Mouse (Mus musculus) forebrain, embryonic 16.5 days (tissue): Measurements from ENCODE around the gene Rcn1. TPM values are rescaled to one million over a fixed set of nuclear protein-coding genes. Genes with fewer than 3 reads are reported as not detected.

Source experiments
- ATAC-seq: fragments of 200-750 bp; cut with Nextera tagmentation; 2 replicates; pipeline ENCODE4 v1.8.0; 2017; ENCODE audit warnings: mild to moderate bottlenecking, moderate library complexity
- H3K27ac ChIP-seq: fragments of 300-500 bp; sonication (generic); 2 replicates; pipeline ENCODE4 v1.5.1; 2014; ENCODE audit warnings: low read length, control low read depth
- H3K27me3 ChIP-seq: fragments of 300-500 bp; sonication (generic); replicated peaks from 2 replicates; pipeline ENCODE4 v1.6.1; 2014; ENCODE audit warnings: low read length; ENCODE audit not compliant: control insufficient read depth, insufficient read depth
- H3K36me3 ChIP-seq: fragments of 300-500 bp; sonication (generic); 2 replicates; pipeline ENCODE4 v1.6.1; 2014; ENCODE audit not compliant: control insufficient read depth, insufficient read depth
- H3K4me1 ChIP-seq: fragments of 300-500 bp; sonication (generic); replicated peaks from 2 replicates; pipeline ENCODE4 v1.6.1; 2014; ENCODE audit warnings: low read length; ENCODE audit not compliant: control insufficient read depth, insufficient read depth
- H3K4me2 ChIP-seq: fragments of 300-500 bp; sonication (generic); 2 replicates; pipeline ENCODE4 v1.6.1; 2014; ENCODE audit warnings: mild to moderate bottlenecking, low read length, control low read depth
- H3K4me3 ChIP-seq: fragments of 300-500 bp; sonication (generic); replicated peaks from 2 replicates; pipeline ENCODE4 v1.5.1; 2014; ENCODE audit warnings: mild to moderate bottlenecking, low read length, control low read depth
- H3K9ac ChIP-seq: fragments of 300-500 bp; sonication (generic); replicated peaks from 2 replicates; pipeline ENCODE4 v1.6.1; 2014; ENCODE audit warnings: low read depth, low read length, control low read depth
- H3K9me3 ChIP-seq: fragments of 300-500 bp; sonication (generic); 2 replicates; pipeline ENCODE4 v1.6.1; 2016; ENCODE audit warnings: low read length; ENCODE audit not compliant: control insufficient read depth
- WGBS: fragments of 180-500 bp; shearing (Covaris S2); extraction: QIAGEN DNeasy Blood & Tissue Kit; methylation state at CpG from one replicate; pipeline ENCODE4 v1.1.7; 2014; 5-methylcytosine and 5-hydroxymethylcytosine counted together
- polyA plus RNA-seq: library from polyadenylated mRNA; unstranded; fragments of >200 nt; fragmentation: Nextera tagmentation; extraction: Ambion mirVana; gene quantifications from 2 replicates; pipeline ENCODE4 v1.2.1, GENCODE M21; 2015

Gene Rcn1
- polyA plus RNA-seq, 1 experiment from 2014 or later, result 46.7 TPM

DNA sequence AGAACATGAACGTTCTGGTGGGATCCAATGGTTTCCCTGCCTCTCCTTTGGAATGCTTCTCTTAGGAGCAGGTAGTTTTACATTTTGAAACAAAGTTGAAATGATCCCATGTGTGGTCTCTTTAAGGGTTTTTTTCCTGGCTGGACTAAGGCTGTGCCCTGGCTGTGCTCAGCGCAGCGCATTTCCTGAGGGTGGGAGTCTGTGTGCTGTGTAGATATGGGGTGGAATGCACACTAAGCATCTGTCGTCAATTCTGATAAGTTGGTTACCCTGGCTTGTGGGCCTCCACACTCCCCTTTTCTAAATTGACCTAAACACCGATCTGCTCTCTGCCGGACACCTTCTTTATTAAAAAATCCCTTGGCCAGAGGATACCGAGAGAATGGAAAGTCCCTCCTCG lies 28.3 kb upstream of the Rcn1 start:
- WGBS, result 84% methylated on average over 8 of the region's 8 CpGs
- Histone ChIP-seq H3K36me3 (no peaks in the 10 kb centered on the region), H3K27ac (no peak overlapping the region), H3K4me2 (no peak overlapping the region), H3K9me3 (no peaks in the 10 kb centered on the region), H3K4me1 (no peaks in the 10 kb centered on the region), H3K9ac (no peak overlapping the region), H3K27me3 (no peaks in the 10 kb centered on the region; the same call in 1 of the 2 replicates), H3K4me3 (no peak overlapping the region)
- no peak for ATAC-seq

GRCm38 (mm10) chr2:105418629-105419227 lies 19.6 kb upstream of the Rcn1 start:
- ATAC-seq, result no peak
- Histone ChIP-seq H3K4me3 (no peak overlapping the region), H3K4me2 (no peak overlapping the region), H3K9me3 (no peaks in the 10 kb centered on the region), H3K36me3 (no peaks in the 10 kb centered on the region), H3K9ac (no peak overlapping the region), H3K27ac (no peak overlapping the region), H3K27me3 (no peaks in the 10 kb centered on the region), H3K4me1 (peaks cover 18% of the 10 kb centered on the region)
- WGBS, result 91% methylated on average over 12 of the region's 12 CpGs

- H3K9ac ChIP-seq, result no peak overlapping the region
- WGBS, result 91% methylated on average over 5 of the region's 5 CpGs
- H3K27me3 ChIP-seq, result no peaks in the 10 kb centered on the region
- H3K4me3 ChIP-seq, result no peak overlapping the region
- H3K9me3 ChIP-seq, result no peaks in the 10 kb centered on the region
- no peaks in the 10 kb centered on the region for H3K36me3 ChIP-seq
- ATAC-seq, result no peak
- no peak overlapping the region for H3K27ac ChIP-seq
- peaks cover 18% of the 10 kb centered on the region for H3K4me1 ChIP-seq
- H3K4me2 ChIP-seq, result no peak overlapping the region
Measured at GRCm38 (mm10) chr2:105417663-105418062, 18.5 kb upstream of the Rcn1 start.

GRCm38 (mm10) chr2:105416660-105417348 lies 17.7 kb upstream of the Rcn1 start:
- Histone ChIP-seq H3K36me3 (no peaks in the 10 kb centered on the region), H3K27me3 (0 out of 2 replicates have a peak, but pooled peaks cover 2% of the 10 kb centered on the region), H3K4me1 (peaks cover 18% of the 10 kb centered on the region), H3K4me3 (no peak overlapping the region), H3K9me3 (no peaks in the 10 kb centered on the region), H3K9ac (no peak overlapping the region), H3K4me2 (no peak overlapping the region), H3K27ac (peak overlapping the region; percentile 10; the same call in 1 of the 2 replicates)
- peak; percentile 67 for ATAC-seq
- WGBS, result 31% methylated on average over 8 of the region's 8 CpGs

GRCm38 (mm10) chr2:105416046-105416659 lies 17.0 kb upstream of the Rcn1 start:
- H3K27me3 ChIP-seq, result 0 out of 2 replicates have a peak, but pooled peaks cover 2% of the 10 kb centered on the region
- peaks cover 18% of the 10 kb centered on the region for H3K4me1 ChIP-seq
- H3K9ac ChIP-seq, result no peak overlapping the region
- H3K36me3 ChIP-seq, result no peaks in the 10 kb centered on the region
- ATAC-seq, result peak; percentile 80
- WGBS, result 48% methylated on average over 7 of the region's 7 CpGs
- H3K4me3 ChIP-seq, result no peak overlapping the region
- no peak overlapping the region; the same call in 1 of the 2 replicates for H3K27ac ChIP-seq
- H3K4me2 ChIP-seq, result no peak overlapping the region
- no peaks in the 10 kb centered on the region for H3K9me3 ChIP-seq

- Histone ChIP-seq H3K4me2 (no peak overlapping the region), H3K36me3 (no peaks in the 10 kb centered on the region), H3K27ac (no peak overlapping the region), H3K9ac (no peak overlapping the region), H3K9me3 (no peaks in the 10 kb centered on the region), H3K4me3 (no peak overlapping the region), H3K27me3 (0 out of 2 replicates have a peak, but pooled peaks cover 2% of the 10 kb centered on the region), H3K4me1 (peaks cover 18% of the 10 kb centered on the region)
- WGBS, result 90% methylated on average over 2 of the region's 2 CpGs
- no peak for ATAC-seq
Measured at GRCm38 (mm10) chr2:105414309-105414708, 15.2 kb upstream of the Rcn1 start.

DNA sequence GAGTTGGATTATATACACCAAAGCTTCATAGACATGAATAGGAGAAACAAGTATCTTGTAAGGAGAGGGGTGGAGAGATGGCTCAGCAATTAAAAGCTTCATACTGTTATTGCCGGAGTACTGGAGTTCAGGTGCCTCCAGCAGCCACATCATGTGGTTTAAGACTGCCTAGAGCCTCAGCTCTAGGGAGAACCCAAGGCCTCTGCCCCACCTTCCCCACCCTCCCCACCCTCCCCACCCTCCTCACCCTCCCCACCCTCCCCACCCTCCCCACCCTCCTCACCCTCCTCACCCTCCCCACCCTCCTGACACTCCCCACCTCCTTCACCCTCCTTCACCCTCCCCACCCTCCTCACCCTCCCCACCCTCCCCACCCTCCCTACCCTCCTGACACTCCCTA lies 10.1 kb upstream of the Rcn1 start:
- Histone ChIP-seq H3K4me2 (no peak overlapping the region), H3K27ac (no peak overlapping the region), H3K4me1 (no peaks in the 10 kb centered on the region), H3K9me3 (no peaks in the 10 kb centered on the region), H3K9ac (no peak overlapping the region), H3K36me3 (no peaks in the 10 kb centered on the region), H3K27me3 (peaks cover 5% of the 10 kb centered on the region; the same call in 1 of the 2 replicates), H3K4me3 (no peak overlapping the region)
- ATAC-seq, result no peak
- 94% methylated on average over 1 of the region's 1 CpGs for WGBS

DNA sequence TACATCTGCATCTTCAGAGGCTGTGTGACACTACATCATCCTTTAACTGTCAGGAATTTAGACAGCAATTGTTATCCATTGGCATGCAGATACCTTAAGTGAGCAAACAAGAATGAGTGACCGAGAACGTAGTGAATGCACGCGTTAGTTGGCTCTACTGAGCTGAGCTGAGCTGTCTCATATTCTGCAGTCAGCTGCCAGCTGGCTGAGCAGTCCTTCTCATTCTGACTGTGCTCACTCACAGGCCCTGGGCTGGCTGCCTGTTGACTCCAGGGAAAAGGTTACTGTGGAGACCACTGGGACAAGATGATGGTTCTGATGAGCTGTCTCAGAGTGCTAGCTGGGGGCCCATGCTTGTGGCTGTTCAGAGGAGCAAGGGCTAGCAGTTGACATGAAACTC lies 9.4 kb upstream of the Rcn1 start:
- Histone ChIP-seq H3K9ac (no peak overlapping the region), H3K9me3 (no peaks in the 10 kb centered on the region), H3K4me3 (no peak overlapping the region), H3K36me3 (no peaks in the 10 kb centered on the region), H3K27me3 (peaks cover 5% of the 10 kb centered on the region; the same call in 1 of the 2 replicates), H3K27ac (no peak overlapping the region), H3K4me2 (no peak overlapping the region), H3K4me1 (no peaks in the 10 kb centered on the region)
- ATAC-seq, result no peak
- WGBS, result 40% methylated on average over 4 of the region's 4 CpGs

DNA sequence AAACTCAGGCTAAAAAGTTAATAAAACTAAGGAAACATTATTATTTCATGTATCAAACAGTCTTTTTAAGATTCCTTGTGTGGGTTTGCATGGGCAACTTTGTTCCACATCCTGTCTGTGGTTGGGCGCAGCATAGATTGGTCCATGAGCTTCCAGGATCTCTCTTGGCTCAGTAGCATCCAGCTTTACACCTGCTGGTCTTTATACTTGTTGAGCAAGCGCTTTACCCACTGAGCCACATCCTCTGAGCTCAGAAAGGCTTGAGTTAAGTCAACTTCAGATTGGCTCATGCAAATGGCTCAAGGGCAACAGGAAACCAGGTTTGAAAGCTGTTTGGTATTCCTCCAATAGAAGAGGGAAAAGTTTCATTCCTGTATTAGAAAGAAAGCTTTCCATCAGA lies 3.1 kb upstream of the Rcn1 start:
- Histone ChIP-seq H3K9me3 (no peaks in the 10 kb centered on the region), H3K4me3 (no peak overlapping the region), H3K27me3 (peaks cover 3% of the 10 kb centered on the region; the same call in 1 of the 2 replicates), H3K9ac (no peak overlapping the region), H3K27ac (no peak overlapping the region), H3K4me1 (peaks cover 10% of the 10 kb centered on the region; the same call in 1 of the 2 replicates), H3K4me2 (no peak overlapping the region), H3K36me3 (no peaks in the 10 kb centered on the region)
- ATAC-seq, result no peak
- 86% methylated on average over 2 of the region's 2 CpGs for WGBS
